Mouse (Mus musculus) olfactory bulb, adult 2 months (tissue): ENCODE data around the gene Gm17581.

Experiments used
- CTCF ChIP-seq: fragments of 200-500 bp; IDR thresholded peaks from 2 replicates; pipeline ENCODE4 v1.5.1; 2012; ENCODE audit warnings: low read depth, mild to moderate bottlenecking, low read length, moderate library complexity; ENCODE audit not compliant: insufficient read depth
- POLR2A ChIP-seq: fragments of 200-500 bp; IDR thresholded peaks from 2 replicates; pipeline ENCODE4 v1.6.1; 2012; ENCODE audit warnings: mild to moderate bottlenecking, low read depth, low read length, moderate library complexity; ENCODE audit not compliant: insufficient read depth

DNA sequence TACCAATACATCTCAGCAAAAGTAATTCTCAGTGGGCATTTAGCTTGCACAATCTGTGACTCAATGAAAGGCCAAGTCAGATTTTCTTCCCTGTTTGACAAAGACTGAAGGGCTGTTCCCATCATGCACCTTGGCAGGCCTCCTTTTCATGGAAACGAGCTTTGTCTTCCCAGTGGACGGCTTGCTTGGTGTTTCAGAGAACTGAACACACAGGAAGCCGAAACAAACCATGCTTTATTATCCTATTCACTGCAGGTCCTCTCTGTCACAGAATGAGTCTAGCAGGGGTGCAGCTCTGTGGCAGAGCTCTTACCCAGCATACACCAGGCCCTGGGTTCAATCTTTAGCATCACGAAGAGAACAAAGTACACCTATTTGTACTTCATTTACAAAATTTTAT lies 32.0 kb downstream of the Gm17581 start:
- TF ChIP-seq CTCF (no peak), POLR2A (no peak)
